Mouse (Mus musculus): ENCODE measurements around the gene Ttc39b. TPM values are rescaled to one million over a fixed set of nuclear protein-coding genes. Genes with fewer than 3 reads are reported as not detected.

The Ttc39b gene
- polyA plus RNA-seq, 1 experiment = 19.1 TPM

- DNase-seq (ENCODE audit: extremely low spot score in 1 of 2, low spot score in 1 of 2) = peak in 1 of 2 experiments; percentile 66
These were observed 124.7 kb downstream of the Ttc39b start for GRCm38 (mm10) chr4:83199391-83199790.

GRCm38 (mm10) chr4:83198123-83198522 is 125.9 kb downstream of the Ttc39b start:
- peak in 1 of 2 experiments; percentile 53 for DNase-seq (ENCODE audit: extremely low spot score in 1 of 2, low spot score in 1 of 2)

- no peak for DNase-seq (ENCODE audit: extremely low spot score in 1 of 2, low spot score in 1 of 2)
These were observed 134.3 kb downstream of the Ttc39b start for GRCm38 (mm10) chr4:83189736-83190135.

GRCm38 (mm10) chr4:83187324-83187723 is 136.7 kb downstream of the Ttc39b start:
- no peak for DNase-seq (ENCODE audit: extremely low spot score in 1 of 2, low spot score in 1 of 2)

- DNase-seq (ENCODE audit: extremely low spot score in 1 of 2, low spot score in 1 of 2) = no peak
These were observed 137.6 kb downstream of the Ttc39b start for GRCm38 (mm10) chr4:83186448-83186847.

GRCm38 (mm10) chr4:83183288-83183930 is 140.6 kb downstream of the Ttc39b start:
- DNase-seq (ENCODE audit: extremely low spot score in 1 of 2, low spot score in 1 of 2) = peak; percentile 37 to 86

GRCm38 (mm10) chr4:83182178-83183068 is 141.6 kb downstream of the Ttc39b start:
- no peak for DNase-seq (ENCODE audit: extremely low spot score in 1 of 2, low spot score in 1 of 2)

- DNase-seq (ENCODE audit: extremely low spot score in 1 of 2, low spot score in 1 of 2) = no peak
These were observed 146.6 kb downstream of the Ttc39b start for GRCm38 (mm10) chr4:83177471-83177870.

GRCm38 (mm10) chr4:83174946-83175345 is 149.1 kb downstream of the Ttc39b start:
- DNase-seq (ENCODE audit: extremely low spot score in 1 of 2, low spot score in 1 of 2) = peak in 1 of 2 experiments; percentile 57

GRCm38 (mm10) chr4:83172278-83172677 is 151.8 kb downstream of the Ttc39b start:
- no peak for DNase-seq (ENCODE audit: extremely low spot score in 1 of 2, low spot score in 1 of 2)

- DNase-seq (ENCODE audit: extremely low spot score in 1 of 2, low spot score in 1 of 2) = no peak
These were observed 153.3 kb downstream of the Ttc39b start for GRCm38 (mm10) chr4:83170741-83171140.

Other genes starting within 250 kb of the Ttc39b start
- gene Snapc3, start 93.5 kb upstream of the Ttc39b start, polyA plus RNA-seq (2012; rRNA removed) = 30.9 and 33.2 TPM in 2 replicates
- 255 and 272 TPM in 2 replicates for gene Psip1, start 162.2 kb upstream of the Ttc39b start, polyA plus RNA-seq (2012; rRNA removed)
- gene Ccdc171, start 201.3 kb upstream of the Ttc39b start, polyA plus RNA-seq (2012; rRNA removed) = 3.9 and 4.2 TPM in 2 replicates

Data from frontal cortex, adult 2 months (tissue).